Mouse (Mus musculus): ENCODE measurements around the gene Il27ra.
"Not testable (repeated sequence)": the region's sequence is repeated elsewhere in the genome, so short reads cannot be mapped to it uniquely, and the experiment has no call there.

Il27ra gene

GRCm38 (mm10) chr8:83996567-83997505 lies 45.6 kb downstream of the Il27ra start:
- peak; percentile 89 to 90 for DNase-seq (ENCODE audit: low spot score in 2 of 2)

GRCm38 (mm10) chr8:83995973-83996372 lies 46.4 kb downstream of the Il27ra start:
- DNase-seq (ENCODE audit: low spot score in 2 of 2): no peak

GRCm38 (mm10) chr8:83994030-83994429 lies 48.4 kb downstream of the Il27ra start:
- DNase-seq (ENCODE audit: low spot score in 2 of 2): no peak

- DNase-seq (ENCODE audit: low spot score in 2 of 2): no peak
Observed at GRCm38 (mm10) chr8:83992488-83992887, 49.9 kb downstream of the Il27ra start.

- DNase-seq (ENCODE audit: low spot score in 2 of 2): no peak
Observed at GRCm38 (mm10) chr8:83990170-83990569, 52.2 kb downstream of the Il27ra start.

GRCm38 (mm10) chr8:83989243-83989642 lies 53.1 kb downstream of the Il27ra start:
- no peak for DNase-seq (ENCODE audit: low spot score in 2 of 2)

- not testable (repeated sequence) for DNase-seq (ENCODE audit: low spot score in 2 of 2)
Observed at GRCm38 (mm10) chr8:83983222-83983621, 59.2 kb downstream of the Il27ra start.

- no peak for DNase-seq (ENCODE audit: low spot score in 2 of 2)
Observed at GRCm38 (mm10) chr8:83982449-83982848, 59.9 kb downstream of the Il27ra start.

GRCm38 (mm10) chr8:83981533-83981932 lies 60.9 kb downstream of the Il27ra start:
- DNase-seq (ENCODE audit: low spot score in 2 of 2): no peak

GRCm38 (mm10) chr8:83980845-83981244 lies 61.5 kb downstream of the Il27ra start:
- DNase-seq (ENCODE audit: low spot score in 2 of 2): peak; percentile 75 to 83

Measured in heart, adult 9 months (tissue).